Mouse (Mus musculus): ENCODE results near the gene Tas2r138. TPM values are rescaled to one million over a fixed set of nuclear protein-coding genes. Genes with fewer than 3 reads are reported as not detected.

Gene Tas2r138
- not detected in 2 replicates for polyA plus RNA-seq (2014; fragmentation: Nextera tagmentation; extraction: Ambion mirVana)

DNA sequence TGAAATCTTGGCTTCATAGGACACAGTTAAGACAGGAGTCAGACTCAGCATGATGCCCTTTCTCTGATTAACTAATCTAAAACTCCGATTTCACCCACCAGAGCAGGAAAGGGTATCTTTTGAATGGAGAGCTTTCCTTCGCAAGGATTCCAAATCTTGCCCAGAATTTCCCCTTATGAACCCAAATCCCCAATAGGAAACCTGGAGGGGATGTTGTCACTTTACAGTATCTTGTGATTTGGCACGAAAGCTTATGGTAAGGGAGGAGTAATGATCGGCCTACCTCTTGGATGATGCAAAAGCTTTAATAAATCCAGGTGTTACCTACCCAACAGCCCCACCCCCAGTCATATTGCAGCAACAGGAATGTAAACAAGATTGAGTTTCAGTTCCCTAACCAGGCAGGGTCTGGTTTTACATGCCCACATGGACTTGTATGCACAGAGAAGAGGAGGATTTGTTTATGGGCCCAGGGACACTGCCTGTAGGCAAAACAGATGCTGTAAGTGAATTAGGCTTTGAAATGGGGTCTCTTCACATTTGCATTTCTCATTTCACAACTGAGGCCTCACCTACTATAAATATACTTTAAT is at the start of gene Tas2r138:
Gene Tas2r138, minus strand, starts transcription at position 51 of the 593 bp plus-strand sequence.
- H3K36me3 ChIP-seq (ENCODE audit: control insufficient read depth, insufficient read depth, low read length): no peaks in the 10 kb centered on the region
- no peak within 1 kb of the TSS for H3K9ac ChIP-seq (ENCODE audit: low read depth, low read length)
- H3K4me1 ChIP-seq (replicated peaks; ENCODE audit: control insufficient read depth, insufficient read depth, low read length): no peaks in the 10 kb centered on the region
- H3K4me2 ChIP-seq: no peak within 1 kb of the TSS
- no peak within 1 kb of the TSS for H3K27ac ChIP-seq (ENCODE audit: low read depth, low read length)
- ATAC-seq (replicated peaks; ENCODE audit: low FRiP score) (no peak), DNase-seq (ENCODE audit: low spot score) (no peak)
- H3K27me3 ChIP-seq (replicated peaks; ENCODE audit: control insufficient read depth, insufficient read depth, low read length): no peaks in the 10 kb centered on the region
- H3K9me3 ChIP-seq (ENCODE audit: control insufficient read depth, low read length): no peaks in the 10 kb centered on the region
- 79% methylated on average over 4 of the region's 4 CpGs for WGBS
- no peak within 1 kb of the TSS for H3K4me3 ChIP-seq (ENCODE audit: low read depth, low read length)

GRCm38 (mm10) chr6:40660930-40661329 is 47.8 kb upstream of the Tas2r138 start:
- DNase-seq (ENCODE audit: low spot score) (no peak), ATAC-seq (replicated peaks; ENCODE audit: low FRiP score) (no peak)
- WGBS: 60% methylated on average over 2 of the region's 2 CpGs
- Histone ChIP-seq H3K9me3 (ENCODE audit: control insufficient read depth, low read length) (no peaks in the 10 kb centered on the region), H3K36me3 (ENCODE audit: control insufficient read depth, insufficient read depth, low read length) (no peaks in the 10 kb centered on the region), H3K9ac (ENCODE audit: low read depth, low read length) (no peak overlapping the region), H3K27me3 (replicated peaks; ENCODE audit: control insufficient read depth, insufficient read depth, low read length) (no peaks in the 10 kb centered on the region), H3K4me2 (no peak overlapping the region), H3K4me1 (replicated peaks; ENCODE audit: control insufficient read depth, insufficient read depth, low read length) (no peaks in the 10 kb centered on the region), H3K4me3 (ENCODE audit: low read depth, low read length) (no peak overlapping the region), H3K27ac (ENCODE audit: low read depth, low read length) (no peak overlapping the region)

- H3K9ac ChIP-seq (ENCODE audit: low read depth, low read length): no peak overlapping the region
- H3K36me3 ChIP-seq (ENCODE audit: control insufficient read depth, insufficient read depth, low read length): no peaks in the 10 kb centered on the region
- WGBS: 86% methylated on average over 1 of the region's 1 CpGs
- no peaks in the 10 kb centered on the region for H3K27me3 ChIP-seq (replicated peaks; ENCODE audit: control insufficient read depth, insufficient read depth, low read length)
- no peak overlapping the region for H3K4me2 ChIP-seq
- no peaks in the 10 kb centered on the region for H3K9me3 ChIP-seq (ENCODE audit: control insufficient read depth, low read length)
- H3K4me1 ChIP-seq (replicated peaks; ENCODE audit: control insufficient read depth, insufficient read depth, low read length): no peaks in the 10 kb centered on the region
- H3K27ac ChIP-seq (ENCODE audit: low read depth, low read length): no peak overlapping the region
- DNase-seq (ENCODE audit: low spot score) (no peak), ATAC-seq (replicated peaks; ENCODE audit: low FRiP score) (no peak)
- H3K4me3 ChIP-seq (ENCODE audit: low read depth, low read length): no peak overlapping the region
These were observed 37.8 kb upstream of the Tas2r138 start for GRCm38 (mm10) chr6:40650953-40651352.

DNA sequence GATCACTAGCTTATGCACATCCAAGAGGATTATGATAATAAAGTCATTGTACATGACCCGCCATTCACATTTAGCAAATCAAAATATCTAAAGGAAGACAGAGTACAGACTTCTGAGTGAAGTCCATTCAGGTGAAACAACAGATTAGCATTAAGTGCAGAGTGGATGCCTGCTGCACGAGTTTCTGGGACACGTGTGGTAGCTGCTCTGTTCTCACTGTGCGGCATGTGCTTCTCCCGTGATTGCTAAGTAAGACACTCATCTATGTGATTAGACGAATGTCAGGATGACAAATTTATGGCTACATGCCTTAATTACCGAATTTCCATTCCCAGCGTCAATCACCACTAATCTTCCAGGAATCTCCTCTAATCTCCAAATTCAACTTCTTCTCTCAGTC is 32.6 kb upstream of the Tas2r138 start:
- H3K4me1 ChIP-seq (replicated peaks; ENCODE audit: control insufficient read depth, insufficient read depth, low read length): no peaks in the 10 kb centered on the region
- DNase-seq (ENCODE audit: low spot score): no peak
- WGBS: 80% methylated on average over 8 of the region's 8 CpGs
- no peak overlapping the region for H3K27ac ChIP-seq (ENCODE audit: low read depth, low read length)
- H3K9ac ChIP-seq (ENCODE audit: low read depth, low read length): no peak overlapping the region
- H3K9me3 ChIP-seq (ENCODE audit: control insufficient read depth, low read length): no peaks in the 10 kb centered on the region
- H3K27me3 ChIP-seq (replicated peaks; ENCODE audit: control insufficient read depth, insufficient read depth, low read length): no peaks in the 10 kb centered on the region
- no peaks in the 10 kb centered on the region for H3K36me3 ChIP-seq (ENCODE audit: control insufficient read depth, insufficient read depth, low read length)
- H3K4me2 ChIP-seq: no peak overlapping the region
- no peak for ATAC-seq (replicated peaks; ENCODE audit: low FRiP score)
- no peak overlapping the region for H3K4me3 ChIP-seq (ENCODE audit: low read depth, low read length)

GRCm38 (mm10) chr6:40640710-40641538 is 27.8 kb upstream of the Tas2r138 start:
- Histone ChIP-seq H3K36me3 (ENCODE audit: control insufficient read depth, insufficient read depth, low read length) (no peaks in the 10 kb centered on the region), H3K4me2 (no peak overlapping the region), H3K27me3 (replicated peaks; ENCODE audit: control insufficient read depth, insufficient read depth, low read length) (no peaks in the 10 kb centered on the region), H3K9ac (ENCODE audit: low read depth, low read length) (no peak overlapping the region), H3K4me3 (ENCODE audit: low read depth, low read length) (no peak overlapping the region), H3K9me3 (ENCODE audit: control insufficient read depth, low read length) (no peaks in the 10 kb centered on the region), H3K4me1 (replicated peaks; ENCODE audit: control insufficient read depth, insufficient read depth, low read length) (no peaks in the 10 kb centered on the region), H3K27ac (ENCODE audit: low read depth, low read length) (no peak overlapping the region)
- no peak for DNase-seq (ENCODE audit: low spot score)
- ATAC-seq (replicated peaks; ENCODE audit: low FRiP score): no peak
- 64% methylated on average over 8 of the region's 8 CpGs for WGBS

DNA sequence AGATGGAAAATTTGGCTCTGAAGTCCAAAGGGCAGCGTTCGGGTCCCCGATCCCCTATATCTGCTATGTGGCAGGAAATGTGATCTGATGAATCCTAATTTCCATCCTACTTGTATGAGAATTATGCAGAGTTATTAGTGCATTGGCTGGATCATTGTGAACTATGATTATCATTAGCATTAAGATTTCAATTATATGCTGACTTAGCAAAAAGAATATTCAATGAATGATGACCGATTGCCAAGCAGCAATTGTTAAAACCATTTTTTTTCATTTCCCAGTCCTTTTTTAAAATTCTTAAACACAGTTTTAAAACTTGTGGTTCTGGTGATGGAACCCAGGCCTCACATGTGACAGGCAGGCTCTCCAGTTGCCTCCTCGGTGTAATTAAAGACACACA is 24.6 kb upstream of the Tas2r138 start:
- no peaks in the 10 kb centered on the region for H3K36me3 ChIP-seq (ENCODE audit: control insufficient read depth, insufficient read depth, low read length)
- no peak overlapping the region for H3K4me2 ChIP-seq
- no peaks in the 10 kb centered on the region for H3K27me3 ChIP-seq (replicated peaks; ENCODE audit: control insufficient read depth, insufficient read depth, low read length)
- H3K4me3 ChIP-seq (ENCODE audit: low read depth, low read length): no peak overlapping the region
- 83% methylated on average over 5 of the region's 5 CpGs for WGBS
- H3K9me3 ChIP-seq (ENCODE audit: control insufficient read depth, low read length): no peaks in the 10 kb centered on the region
- H3K27ac ChIP-seq (ENCODE audit: low read depth, low read length): no peak overlapping the region
- ATAC-seq (replicated peaks; ENCODE audit: low FRiP score): no peak
- no peak for DNase-seq (ENCODE audit: low spot score)
- no peaks in the 10 kb centered on the region for H3K4me1 ChIP-seq (replicated peaks; ENCODE audit: control insufficient read depth, insufficient read depth, low read length)
- no peak overlapping the region for H3K9ac ChIP-seq (ENCODE audit: low read depth, low read length)

GRCm38 (mm10) chr6:40635559-40635958 is 22.4 kb upstream of the Tas2r138 start:
- 73% methylated on average over 6 of the region's 6 CpGs for WGBS
- H3K9ac ChIP-seq (ENCODE audit: low read depth, low read length): no peak overlapping the region
- no peaks in the 10 kb centered on the region for H3K36me3 ChIP-seq (ENCODE audit: control insufficient read depth, insufficient read depth, low read length)
- DNase-seq (ENCODE audit: low spot score): no peak
- no peaks in the 10 kb centered on the region for H3K4me1 ChIP-seq (replicated peaks; ENCODE audit: control insufficient read depth, insufficient read depth, low read length)
- ATAC-seq (replicated peaks; ENCODE audit: low FRiP score): no peak
- H3K9me3 ChIP-seq (ENCODE audit: control insufficient read depth, low read length): no peaks in the 10 kb centered on the region
- no peaks in the 10 kb centered on the region for H3K27me3 ChIP-seq (replicated peaks; ENCODE audit: control insufficient read depth, insufficient read depth, low read length)
- H3K4me2 ChIP-seq: no peak overlapping the region
- no peak overlapping the region for H3K27ac ChIP-seq (ENCODE audit: low read depth, low read length)
- H3K4me3 ChIP-seq (ENCODE audit: low read depth, low read length): no peak overlapping the region

DNA sequence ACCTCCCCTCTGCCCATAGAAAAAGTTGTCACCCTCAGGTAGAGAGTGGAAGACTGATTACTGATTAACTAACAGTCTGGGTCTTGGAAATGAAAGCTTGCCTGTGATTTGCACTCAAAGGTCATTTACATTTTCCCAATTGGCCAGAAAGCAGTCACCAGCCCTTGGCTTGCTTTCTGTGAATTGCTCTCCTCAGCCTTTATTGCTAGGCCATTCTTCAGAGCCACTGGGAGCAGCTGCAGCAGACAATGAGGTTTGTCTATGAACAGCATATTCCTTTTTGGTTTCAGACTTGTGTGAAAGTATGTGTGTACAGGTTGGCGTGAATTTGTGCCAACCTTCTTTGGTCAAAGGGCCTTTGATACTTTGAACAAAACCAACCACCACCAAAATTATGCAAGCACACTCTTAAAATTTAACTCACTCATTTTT is 21.5 kb upstream of the Tas2r138 start:
- Histone ChIP-seq H3K27me3 (replicated peaks; ENCODE audit: control insufficient read depth, insufficient read depth, low read length) (no peaks in the 10 kb centered on the region), H3K36me3 (ENCODE audit: control insufficient read depth, insufficient read depth, low read length) (no peaks in the 10 kb centered on the region), H3K27ac (ENCODE audit: low read depth, low read length) (no peak overlapping the region), H3K4me3 (ENCODE audit: low read depth, low read length) (no peak overlapping the region), H3K9me3 (ENCODE audit: control insufficient read depth, low read length) (no peaks in the 10 kb centered on the region), H3K4me1 (replicated peaks; ENCODE audit: control insufficient read depth, insufficient read depth, low read length) (no peaks in the 10 kb centered on the region), H3K4me2 (no peak overlapping the region), H3K9ac (ENCODE audit: low read depth, low read length) (no peak overlapping the region)
- 75% methylated on average over 1 of the region's 1 CpGs for WGBS
- no peak for ATAC-seq (replicated peaks; ENCODE audit: low FRiP score)
- DNase-seq (ENCODE audit: low spot score): no peak

All from liver, embryonic 11.5 days (tissue).